Mouse (Mus musculus) lung, adult 2 months (tissue): ENCODE measurements around the gene Med27.

Source experiments
- CTCF ChIP-seq: fragments of 200-500 bp; IDR thresholded peaks from 2 replicates; pipeline ENCODE4 v1.5.1; 2011; ENCODE audit warnings: mild to moderate bottlenecking, low read length, control low read depth; ENCODE audit not compliant: insufficient read depth
- POLR2A ChIP-seq: fragments of 200-500 bp; IDR thresholded peaks from 2 replicates; pipeline ENCODE4 v1.6.1; 2011; ENCODE audit warnings: low read depth, mild to moderate bottlenecking, control low read depth, low read length, borderline replicate concordance; ENCODE audit errors: extremely low read depth

DNA sequence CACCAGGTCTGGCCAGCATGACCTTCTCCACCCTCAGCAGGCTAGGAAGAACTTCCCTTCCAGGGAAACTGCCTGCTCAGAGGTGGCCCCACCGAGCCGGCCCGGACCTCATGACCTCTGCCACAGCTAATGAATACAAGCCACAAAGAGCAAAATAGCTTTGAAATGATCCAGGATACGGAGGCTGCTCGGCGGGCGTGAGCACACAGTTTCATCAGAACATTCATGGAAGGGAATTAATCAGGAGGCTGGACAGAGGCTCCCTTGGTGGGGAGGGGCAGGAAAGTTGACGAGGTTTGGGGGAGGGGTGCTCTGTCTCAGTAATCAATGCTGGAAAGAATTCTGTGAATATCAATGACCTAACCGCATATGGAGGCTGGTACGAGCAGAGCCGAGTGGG lies 227.6 kb downstream of the Med27 start:
- TF ChIP-seq CTCF, result no peak
- TF ChIP-seq POLR2A, result no peak
